Mouse (Mus musculus) brain, embryonic 14.5 days (tissue): ENCODE data around the gene Hspb7. TPM values are rescaled to one million over a fixed set of nuclear protein-coding genes. Genes with fewer than 3 reads are reported as not detected.

ENCODE experiments used
- DNase-seq: peaks from one replicate; pipeline ENCODE4 v3.0.0-alpha.2; 2011; ENCODE audit warnings: low read depth
- CTCF ChIP-seq: fragments of 200-500 bp; IDR thresholded peaks from 2 replicates; pipeline ENCODE4 v1.5.1; 2012; ENCODE audit warnings: inconsistent platforms, mild to moderate bottlenecking, moderate library complexity, borderline replicate concordance; ENCODE audit not compliant: insufficient read depth, insufficient read length; ENCODE audit errors: extremely low read depth
- POLR2A ChIP-seq: fragments of 200-500 bp; IDR thresholded peaks from 2 replicates; pipeline ENCODE4 v1.6.1; 2012; ENCODE audit warnings: mild to moderate bottlenecking, inconsistent platforms, borderline replicate concordance; ENCODE audit not compliant: poor library complexity, insufficient read depth, insufficient read length, severe bottlenecking; ENCODE audit errors: extremely low read depth
- polyA plus RNA-seq: library from polyadenylated mRNA; depleted of rRNA; stranded (reverse); fragments of >200 nt; gene quantifications from 2 replicates; pipeline ENCODE4 v1.2.3, GENCODE M21; 2012; rRNA removed

Hspb7 gene
- 0.10 TPM in 1 of 2 replicates, not detected in the other for polyA plus RNA-seq

- TF ChIP-seq CTCF, result no peak
- no peak for TF ChIP-seq POLR2A
- no peak for DNase-seq
Observed at GRCm38 (mm10) chr4:141420192-141420829, at the start of gene Hspb7. Gene Hspb7, plus strand, starts transcription at chr4:141420779.

- no peak for DNase-seq
- TF ChIP-seq POLR2A, result no peak
Observed at GRCm38 (mm10) chr4:141372426-141372825, 48.2 kb upstream of the Hspb7 start.

GRCm38 (mm10) chr4:141379674-141380073 lies 40.9 kb upstream of the Hspb7 start:
- peak; percentile 41 for DNase-seq
- TF ChIP-seq CTCF, result no peak

GRCm38 (mm10) chr4:141382406-141382805 lies 38.2 kb upstream of the Hspb7 start:
- TF ChIP-seq POLR2A (no peak), CTCF (0 out of 2 replicates have a peak, but pooled peaks have one; percentile 5)
- DNase-seq, result peak; percentile 53

GRCm38 (mm10) chr4:141385275-141385674 lies 35.3 kb upstream of the Hspb7 start:
- TF ChIP-seq CTCF (peak; percentile 95), POLR2A (no peak)
- peak; percentile 78 for DNase-seq

GRCm38 (mm10) chr4:141386150-141386549 lies 34.4 kb upstream of the Hspb7 start:
- DNase-seq, result no peak
- TF ChIP-seq CTCF (no peak), POLR2A (no peak)

GRCm38 (mm10) chr4:141387093-141387784 lies 33.3 kb upstream of the Hspb7 start:
- DNase-seq, result peak; percentile 83
- TF ChIP-seq POLR2A (no peak), CTCF (peak; percentile 78)

GRCm38 (mm10) chr4:141387933-141388332 lies 32.6 kb upstream of the Hspb7 start:
- no peak for DNase-seq
- TF ChIP-seq CTCF, result no peak
- no peak for TF ChIP-seq POLR2A

GRCm38 (mm10) chr4:141389366-141390150 lies 31.0 kb upstream of the Hspb7 start:
- TF ChIP-seq POLR2A (no peak), CTCF (no peak)
- no peak for DNase-seq

- DNase-seq, result no peak
- no peak for TF ChIP-seq CTCF
- no peak for TF ChIP-seq POLR2A
Observed at GRCm38 (mm10) chr4:141391293-141391692, 29.3 kb upstream of the Hspb7 start.

- no peak for DNase-seq
- TF ChIP-seq CTCF, result no peak
- no peak for TF ChIP-seq POLR2A
Observed at GRCm38 (mm10) chr4:141394751-141395150, 25.8 kb upstream of the Hspb7 start.
